Comparison of ENCODE assay signal across 21 mouse cellular contexts in the genomic region with DNA sequence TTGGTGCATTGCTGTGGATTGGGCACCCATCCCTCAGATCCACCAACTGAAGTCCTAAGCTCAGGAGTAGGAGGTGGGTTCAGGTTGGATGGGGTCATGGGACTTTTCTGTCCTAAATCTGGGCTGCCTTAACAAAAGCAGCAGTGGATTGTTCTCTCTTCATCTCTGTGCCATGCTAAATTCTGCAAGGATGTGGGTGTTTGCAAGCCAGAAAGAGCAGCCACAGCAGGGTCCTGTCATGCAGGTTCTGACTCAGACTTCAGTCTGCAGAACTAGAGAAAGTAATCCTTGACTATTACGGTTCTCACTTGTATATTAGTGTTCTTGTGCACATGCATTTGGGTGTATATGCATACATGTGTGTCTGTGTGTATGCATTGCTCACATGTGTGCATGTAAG.
"Had no signal": no experiment of that assay in that cellular context is flagged by ENCODE, and none has a peak within 500 bp of the region (broad histone marks: within the 10 kb centered on the region; RNA-seq: fewer than 3 reads in every experiment).

No protein-coding gene starts in this region.

- H3K27ac ChIP-seq: kidney, postnatal 0 days; layer of hippocampus, adult 2 months; limb, embryonic 10.5 days; limb, embryonic 13.5 days; liver, embryonic 12.5 days; liver, embryonic 15.5 days; lung, embryonic 15.5 days; stomach, embryonic 15.5 days had no signal

- H3K4me3 ChIP-seq: layer of hippocampus, adult 2 months; limb, embryonic 10.5 days; limb, embryonic 13.5 days; liver, embryonic 12.5 days; liver, embryonic 15.5 days; lung, embryonic 15.5 days; stomach, embryonic 15.5 days had no signal

- H3K36me3 ChIP-seq: limb, embryonic 10.5 days; limb, embryonic 13.5 days; liver, embryonic 12.5 days; liver, embryonic 15.5 days; lung, embryonic 15.5 days; stomach, embryonic 15.5 days had no signal

- H3K9ac ChIP-seq: limb, embryonic 13.5 days; liver, embryonic 12.5 days; liver, embryonic 15.5 days; lung, embryonic 15.5 days; stomach, embryonic 15.5 days had no signal

- H3K4me1 ChIP-seq: liver, embryonic 12.5 days; liver, embryonic 15.5 days; lung, embryonic 15.5 days; stomach, embryonic 15.5 days had no signal

- H3K27me3 ChIP-seq: limb, embryonic 13.5 days; liver, embryonic 12.5 days; liver, embryonic 15.5 days; lung, embryonic 15.5 days; stomach, embryonic 15.5 days had no signal

- DNase-seq: kidney, adult 2 months; kidney, postnatal 25 days; layer of hippocampus, adult 9-11 months; liver; lung, adult 18-20 months; lung, postnatal 10 days; lung, postnatal 36 days; midbrain, embryonic 14.5 days; spleen, adult 18-20 months; thymus, adult 18-20 months; thymus, postnatal 36 days had no signal

- H3K4me2 ChIP-seq: limb, embryonic 13.5 days; liver, embryonic 12.5 days; liver, embryonic 15.5 days; lung, embryonic 15.5 days; midbrain, embryonic 11.5 days; stomach, embryonic 15.5 days had no signal

- ATAC-seq: intestine, embryonic 16.5 days; liver, embryonic 12.5 days had no signal

- H3K9me3 ChIP-seq: limb, embryonic 10.5 days; limb, embryonic 13.5 days; liver, embryonic 12.5 days; liver, embryonic 15.5 days; lung, embryonic 15.5 days; stomach, embryonic 15.5 days had no signal
